Mouse (Mus musculus) MEL (cell line): ENCODE data around the gene Tnfaip1. TPM values are rescaled to one million over a fixed set of nuclear protein-coding genes. Genes with fewer than 3 reads are reported as not detected.

Experiments
- DNase-seq: peaks from one replicate; pipeline ENCODE4 v3.0.0; 2011; ENCODE audit warnings: low read depth, low spot score
- H3K27ac ChIP-seq: 2 replicates; pipeline ENCODE4 v1.5.1; 2012; ENCODE audit warnings: low read depth, mild to moderate bottlenecking, control low read depth, low read length, moderate library complexity; ENCODE audit not compliant: control insufficient read depth
- H3K27me3 ChIP-seq, 2 experiments: fragments of 150-350 bp in 1 of 2; sonication (generic) in 1 of 2; 2 replicates each; pipeline ENCODE4 v1.6.1; 2012; ENCODE audit warnings: low read length in 2 of 2, mild to moderate bottlenecking in 2 of 2, improper control_type of control experiment in 1 of 2, moderate library complexity in 1 of 2; ENCODE audit not compliant: insufficient read depth in 2 of 2, control insufficient read depth in 1 of 2
- H3K36me3 ChIP-seq, 2 experiments: 2 replicates each; pipeline ENCODE4 v1.6.1; 2012 to 2014; ENCODE audit warnings: low read length in 2 of 2, improper control_type of control experiment in 1 of 2, inconsistent platforms in 1 of 2, mild to moderate bottlenecking in 1 of 2; ENCODE audit not compliant: insufficient read depth in 2 of 2, control insufficient read depth in 1 of 2
- H3K4me1 ChIP-seq, 2 experiments: fragments of 150-350 bp in 1 of 2; sonication (generic) in 1 of 2; 2 replicates each; pipeline ENCODE4 v1.6.1; 2012; ENCODE audit warnings: low read length in 2 of 2, improper control_type of control experiment in 1 of 2, mild to moderate bottlenecking in 1 of 2; ENCODE audit not compliant: insufficient read depth in 2 of 2, control insufficient read depth in 1 of 2
- H3K4me3 ChIP-seq, 2 experiments: fragments of 150-350 bp in 1 of 2; sonication (generic) in 1 of 2; 2 replicates each; pipeline ENCODE4 v1.5.1; 2012; ENCODE audit warnings: low read depth in 2 of 2, low read length in 2 of 2, mild to moderate bottlenecking in 2 of 2, moderate library complexity in 2 of 2, control low read depth in 1 of 2, improper control_type of control experiment in 1 of 2; ENCODE audit not compliant: control insufficient read depth in 1 of 2, insufficient read depth in 1 of 2
- H3K79me2 ChIP-seq: 2 replicates; pipeline ENCODE4 v1.6.1; 2012; ENCODE audit warnings: mild to moderate bottlenecking, low read length, moderate library complexity; ENCODE audit not compliant: control insufficient read depth, poor library complexity, insufficient read depth
- H3K9ac ChIP-seq: 2 replicates; pipeline ENCODE4 v1.6.1; 2012; ENCODE audit warnings: low read depth, mild to moderate bottlenecking, control low read depth, low read length, moderate library complexity; ENCODE audit not compliant: control insufficient read depth, poor library complexity, severe bottlenecking
- H3K9me3 ChIP-seq: fragments of 150-350 bp; sonication (generic); replicated peaks from 2 replicates; pipeline ENCODE4 v1.6.1; 2012; ENCODE audit warnings: mild to moderate bottlenecking, low read length, improper control_type of control experiment, moderate library complexity; ENCODE audit not compliant: insufficient read depth
- BHLHE40 ChIP-seq: IDR thresholded peaks from 2 replicates; pipeline ENCODE4 v1.6.1; 2012; ENCODE audit warnings: low read depth, mild to moderate bottlenecking, inconsistent platforms, low read length, improper control_type of control experiment, borderline replicate concordance
- CHD1 ChIP-seq: IDR thresholded peaks from 2 replicates; pipeline ENCODE4 v1.6.1; 2012; ENCODE audit warnings: low read depth, mild to moderate bottlenecking, inconsistent platforms, low read length, improper control_type of control experiment
- CHD2 ChIP-seq: IDR thresholded peaks from 2 replicates; pipeline ENCODE4 v1.6.1; 2011; ENCODE audit warnings: low read length, improper control_type of control experiment
- CTCF ChIP-seq, 3 experiments: IDR thresholded peaks in 2 of 3; conservative IDR thresholded peaks in 1 of 3; 2 replicates each; pipeline ENCODE4 v1.5.1; 2011 to 2012; ENCODE audit warnings: low read length in 3 of 3, low read depth in 2 of 3, mild to moderate bottlenecking in 2 of 3, improper control_type of control experiment in 1 of 3, inconsistent platforms in 1 of 3, mixed read lengths in 1 of 3, moderate library complexity in 1 of 3; ENCODE audit not compliant: control insufficient read depth in 1 of 3, insufficient read depth in 1 of 3, poor library complexity in 1 of 3, severe bottlenecking in 1 of 3
- E2F4 ChIP-seq: IDR thresholded peaks from 2 replicates; pipeline ENCODE4 v1.6.1; 2011; ENCODE audit warnings: low read depth, low read length, improper control_type of control experiment, borderline replicate concordance
- ELF1 ChIP-seq: IDR thresholded peaks from 2 replicates; pipeline ENCODE4 v1.6.1; 2014; ENCODE audit warnings: low read depth, mild to moderate bottlenecking, inconsistent platforms, low read length, improper control_type of control experiment, moderate library complexity
- ETS1 ChIP-seq: IDR thresholded peaks from 2 replicates; pipeline ENCODE4 v1.6.1; 2012; ENCODE audit warnings: low read depth, mild to moderate bottlenecking, inconsistent platforms, low read length, improper control_type of control experiment, moderate library complexity
- GATA1 ChIP-seq: IDR thresholded peaks from 2 replicates; pipeline ENCODE4 v1.6.1; 2011; ENCODE audit warnings: low read depth, low read length, improper control_type of control experiment
- MYC ChIP-seq: IDR thresholded peaks from 2 replicates; pipeline ENCODE4 v1.6.1; 2011; ENCODE audit warnings: low read depth, mild to moderate bottlenecking, low read length, improper control_type of control experiment, moderate library complexity
- NELFE ChIP-seq: IDR thresholded peaks from 2 replicates; pipeline ENCODE4 v1.6.1; 2011; ENCODE audit warnings: low read depth, low read length, improper control_type of control experiment
- NRF1 ChIP-seq: IDR thresholded peaks from 2 replicates; pipeline ENCODE4 v1.6.1; 2014; ENCODE audit warnings: low read depth, mild to moderate bottlenecking, inconsistent platforms, low read length, improper control_type of control experiment, moderate library complexity; ENCODE audit not compliant: poor library complexity, insufficient read depth, severe bottlenecking
- POLR2A ChIP-seq, 2 experiments: IDR thresholded peaks; 2 replicates each; pipeline ENCODE4 v1.6.1; 2011 to 2012; ENCODE audit warnings: low read length in 2 of 2, mild to moderate bottlenecking in 2 of 2, control low read depth in 1 of 2, improper control_type of control experiment in 1 of 2, low read depth in 1 of 2, moderate library complexity in 1 of 2; ENCODE audit not compliant: control insufficient read depth in 1 of 2, insufficient read depth in 1 of 2, poor library complexity in 1 of 2
- RAD21 ChIP-seq: IDR thresholded peaks from 2 replicates; pipeline ENCODE4 v1.6.1; 2011; ENCODE audit warnings: mild to moderate bottlenecking, low read depth, low read length, improper control_type of control experiment
- SIN3A ChIP-seq: IDR thresholded peaks from 2 replicates; pipeline ENCODE4 v1.6.1; 2012; ENCODE audit warnings: low read length, improper control_type of control experiment, inconsistent platforms
- TAL1 ChIP-seq: IDR thresholded peaks from 2 replicates; pipeline ENCODE4 v1.6.1; 2012; ENCODE audit warnings: mild to moderate bottlenecking, inconsistent platforms, low read length, moderate library complexity, mixed read lengths
- USF1 ChIP-seq: IDR thresholded peaks from 2 replicates; pipeline ENCODE4 v1.6.1; 2014; ENCODE audit warnings: low read depth, mild to moderate bottlenecking, inconsistent platforms, low read length, improper control_type of control experiment, moderate library complexity
- ZC3H11A ChIP-seq: IDR thresholded peaks from 2 replicates; pipeline ENCODE4 v1.6.1; 2012; ENCODE audit warnings: low read depth, mild to moderate bottlenecking, inconsistent platforms, low read length, improper control_type of control experiment
- polyA plus RNA-seq, 2 experiments: library from polyadenylated mRNA; stranded (reverse) in 1 of 2; unstranded in 1 of 2; fragments of >175 nt in 1 of 2; fragments of >200 nt in 1 of 2; gene quantifications; 2 replicates each; pipeline versions ENCODE4 v1.2.1 to v1.2.4; 2012; ENCODE audit warnings: low replicate concordance in 2 of 2, low read depth in 1 of 2; ENCODE audit not compliant: insufficient read length in 2 of 2, insufficient read depth in 1 of 2, missing spikeins in 1 of 2
- total RNA-seq: library from RNA; depleted of rRNA; stranded (reverse); fragments of 300-350 nt; gene quantifications from 2 replicates; pipeline ENCODE4 v1.2.3, GENCODE M21; 2012

The Tnfaip1 gene
- total and polyA plus RNA-seq, 3 experiments = 3.9 to 7.4 TPM; not detected in 1

GRCm38 (mm10) chr11:78569806-78570205 is 33.7 kb upstream of the Tnfaip1 start:
- Histone ChIP-seq H3K27ac (no peak overlapping the region), H3K4me1 (peaks cover 24 to 28% of the 10 kb centered on the region in 2 experiments), H3K4me3 (no peak overlapping the region), H3K79me2 (no peaks in the 10 kb centered on the region), H3K9ac (no peak overlapping the region), H3K36me3 (peaks cover 0 to 31% of the 10 kb centered on the region in 2 experiments), H3K27me3 (no peaks in the 10 kb centered on the region), H3K9me3 (no peaks in the 10 kb centered on the region)
- no peak for TF ChIP-seq SIN3A
- TF ChIP-seq BHLHE40 = no peak
- TF ChIP-seq MYC = no peak
- no peak for TF ChIP-seq GATA1
- TF ChIP-seq ELF1 = no peak
- no peak for TF ChIP-seq E2F4
- no peak for DNase-seq

GRCm38 (mm10) chr11:78568827-78569226 is 32.7 kb upstream of the Tnfaip1 start:
- Histone ChIP-seq H3K9me3 (no peaks in the 10 kb centered on the region), H3K9ac (no peak overlapping the region), H3K4me3 (no peak overlapping the region), H3K79me2 (no peaks in the 10 kb centered on the region), H3K4me1 (peaks cover 24 to 28% of the 10 kb centered on the region in 2 experiments), H3K36me3 (peaks cover 0 to 31% of the 10 kb centered on the region in 2 experiments), H3K27ac (no peak overlapping the region), H3K27me3 (no peaks in the 10 kb centered on the region)
- DNase-seq = no peak
- TF ChIP-seq MYC = no peak
- no peak for TF ChIP-seq NELFE
- no peak for TF ChIP-seq BHLHE40
- no peak for TF ChIP-seq CTCF (IDR thresholded peaks at IDR 0.05 in 2 of 3, conservative IDR thresholded peaks at IDR 0.05 in 1 of 3; ENCODE audit: control insufficient read depth in 1 of 3, insufficient read depth in 1 of 3, low read depth in 2 of 3, low read length in 3 of 3, poor library complexity in 1 of 3, severe bottlenecking in 1 of 3)
- TF ChIP-seq NRF1 = no peak
- TF ChIP-seq TAL1 = no peak
- no peak for TF ChIP-seq CHD2
- no peak for TF ChIP-seq CHD1
- TF ChIP-seq ZC3H11A = no peak
- no peak for TF ChIP-seq ETS1
- TF ChIP-seq RAD21 = no peak
- no peak for TF ChIP-seq USF1
- TF ChIP-seq POLR2A (IDR thresholded peaks at IDR 0.05; ENCODE audit: control insufficient read depth in 1 of 2, insufficient read depth in 1 of 2, low read depth in 1 of 2, low read length in 2 of 2, poor library complexity in 1 of 2) = no peak
